Mouse (Mus musculus): ENCODE results near the gene Sorbs1.

DNA sequence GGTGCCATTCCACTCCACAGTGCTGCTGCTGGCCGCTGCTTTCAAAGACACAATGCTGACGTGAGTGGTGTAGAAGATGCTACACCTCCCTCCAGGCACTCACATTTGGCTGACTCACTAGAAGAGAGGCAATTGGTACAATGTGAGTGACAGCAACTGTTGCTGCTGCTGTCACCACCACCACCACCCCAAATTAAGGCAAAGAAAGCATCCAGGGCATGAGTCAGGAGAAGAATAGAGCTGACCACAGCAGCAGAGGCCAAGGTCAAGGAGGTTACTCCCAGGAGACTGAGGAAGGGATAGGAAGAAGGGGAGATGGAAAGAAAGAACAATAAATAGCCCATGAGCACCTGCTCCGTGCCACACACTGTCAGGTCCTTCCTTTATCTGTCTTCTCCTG, 84.4 kb downstream of the Sorbs1 start:
- no peak for TF ChIP-seq NRF1 (IDR thresholded peaks at IDR 0.05; ENCODE audit: low read depth, low read length)
- no peak for TF ChIP-seq CTCF (conservative IDR thresholded peaks at IDR 0.05 in 1 of 2, IDR thresholded peaks at IDR 0.05 in 1 of 2; ENCODE audit: low read depth in 2 of 2, low read length in 2 of 2)

Data from CH12.LX (cell line).